ENCODE assay signal across 8 mouse cellular contexts in the genomic region with DNA sequence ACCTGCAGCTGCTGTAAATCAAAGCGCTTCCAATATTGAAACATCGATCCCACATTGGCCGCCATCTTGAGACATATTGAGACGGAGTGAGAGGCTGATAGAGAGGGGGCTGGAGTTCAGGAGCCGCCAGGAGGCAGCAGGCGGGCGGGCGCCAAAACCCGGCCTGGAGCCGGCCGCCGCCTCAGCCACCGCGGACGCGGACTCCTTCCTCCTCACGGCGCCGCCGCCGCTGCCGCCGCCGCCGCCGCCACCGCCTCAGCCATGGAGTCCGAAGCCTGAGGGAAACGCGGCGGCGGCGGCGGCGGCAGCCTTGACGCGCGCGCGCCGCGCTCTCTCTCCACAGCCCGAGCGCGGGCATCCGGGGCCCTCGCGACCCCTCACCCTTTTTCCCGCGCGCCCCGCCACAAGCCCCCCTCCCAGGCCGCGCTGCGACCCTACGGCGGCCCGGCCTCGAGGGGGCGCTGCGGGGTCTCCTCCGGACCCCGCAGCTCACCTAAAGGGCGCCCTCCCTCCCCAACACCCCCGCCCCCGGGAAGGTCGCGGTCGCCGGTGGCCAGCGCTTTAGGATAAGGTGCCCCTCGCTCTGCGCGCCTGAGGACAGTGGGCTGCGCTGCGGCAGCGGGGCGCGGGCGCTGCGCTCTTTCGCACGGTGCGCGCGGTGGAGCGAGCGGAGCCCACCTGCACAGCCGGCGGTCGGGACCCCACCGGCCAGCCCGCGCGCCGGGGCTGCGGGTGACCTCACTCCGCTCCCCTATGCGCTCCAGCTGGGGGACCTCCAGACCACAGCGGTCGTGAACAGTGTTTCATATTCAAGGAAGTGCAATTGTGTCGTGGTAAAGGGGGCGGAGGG. TPM values are rescaled to one million over a fixed set of nuclear protein-coding genes. Genes with fewer than 3 reads are reported as not detected.
DNase-seq lines count a peak whose midpoint lies in the region; ATAC-seq lines count a peak whose summit lies in the region.

Cux1 (minus strand) TSS at position 315 of the 850 bp plus-strand sequence.

- H3K9ac ChIP-seq in hindbrain, embryonic 15.5 days, result peak within 1 kb of the TSS; percentile 97

- peaks cover 19% of the 10 kb centered on the region for H3K27me3 ChIP-seq in hindbrain, embryonic 15.5 days

- H3K4me2 ChIP-seq in hindbrain, embryonic 15.5 days, result peak within 1 kb of the TSS; percentile 97

- H3K4me1 ChIP-seq in hindbrain, embryonic 15.5 days (replicated peaks), result peaks cover 35% of the 10 kb centered on the region

- H3K9me3 ChIP-seq in hindbrain, embryonic 15.5 days, result no peaks in the 10 kb centered on the region

- H3K36me3 ChIP-seq in hindbrain, embryonic 15.5 days, result no peaks in the 10 kb centered on the region

- peak; percentile 91 for ATAC-seq in hindbrain, embryonic 15.5 days (ENCODE audit: low FRiP score, low read depth)

- H3K27ac ChIP-seq in hindbrain, embryonic 15.5 days (replicated peaks), result peak within 1 kb of the TSS; percentile 97

- WGBS in hindbrain, embryonic 15.5 days, result under 1% methylated on average over 77 of the region's 103 CpGs

- DNase-seq in R1 (ENCODE audit: low read depth, low spot score), result peak; percentile 89
- peak; percentile 80 to 86 for DNase-seq in cerebellum, postnatal 36 days
- peak; percentile 77 for DNase-seq in gastrocnemius, adult 18-20 months (ENCODE audit: low spot score)
- peak; percentile 68 for DNase-seq in left cerebral cortex, adult 11 months (ENCODE audit: low spot score)
- DNase-seq in lung, postnatal 36 days, result peak; percentile 89
- DNase-seq in retina, postnatal 1 day, result peak; percentile 92
- peak; percentile 92 for DNase-seq in thymus, postnatal 4 days

- H3K4me3 ChIP-seq in hindbrain, embryonic 15.5 days, result peak within 1 kb of the TSS; percentile 87

RNA-seq across cellular contexts. Expression of gene Cux1, which starts in this region (rescaled TPM):
- total RNA-seq in gastrocnemius, adult 18-20 months (2021), result 10 to 100 TPM; 82.7 to 88.7 TPM
- 101 and 106 TPM in 2 replicates for polyA plus RNA-seq in hindbrain, embryonic 15.5 days (2015; fragmentation: Nextera tagmentation; extraction: Ambion mirVana)

Comparison
In these comparisons a context has a peak if more than half of its experiments do, and no peak if none do; other contexts are left out.
1. Peak in every context shown above with its lines: DNase-seq, ATAC-seq, H3K4me3 ChIP-seq and H3K27ac ChIP-seq.